Mouse (Mus musculus): ENCODE data around the gene Ppp1r7. TPM values are rescaled to one million over a fixed set of nuclear protein-coding genes. Genes with fewer than 3 reads are reported as not detected.
"Not testable (repeated sequence)": the region's sequence is repeated elsewhere in the genome, so short reads cannot be mapped to it uniquely, and the experiment has no call there.

Gene Ppp1r7
- 57.8 and 67.2 TPM in 2 replicates for polyA plus RNA-seq (2014; fragmentation: Nextera tagmentation; extraction: Ambion mirVana)

DNA sequence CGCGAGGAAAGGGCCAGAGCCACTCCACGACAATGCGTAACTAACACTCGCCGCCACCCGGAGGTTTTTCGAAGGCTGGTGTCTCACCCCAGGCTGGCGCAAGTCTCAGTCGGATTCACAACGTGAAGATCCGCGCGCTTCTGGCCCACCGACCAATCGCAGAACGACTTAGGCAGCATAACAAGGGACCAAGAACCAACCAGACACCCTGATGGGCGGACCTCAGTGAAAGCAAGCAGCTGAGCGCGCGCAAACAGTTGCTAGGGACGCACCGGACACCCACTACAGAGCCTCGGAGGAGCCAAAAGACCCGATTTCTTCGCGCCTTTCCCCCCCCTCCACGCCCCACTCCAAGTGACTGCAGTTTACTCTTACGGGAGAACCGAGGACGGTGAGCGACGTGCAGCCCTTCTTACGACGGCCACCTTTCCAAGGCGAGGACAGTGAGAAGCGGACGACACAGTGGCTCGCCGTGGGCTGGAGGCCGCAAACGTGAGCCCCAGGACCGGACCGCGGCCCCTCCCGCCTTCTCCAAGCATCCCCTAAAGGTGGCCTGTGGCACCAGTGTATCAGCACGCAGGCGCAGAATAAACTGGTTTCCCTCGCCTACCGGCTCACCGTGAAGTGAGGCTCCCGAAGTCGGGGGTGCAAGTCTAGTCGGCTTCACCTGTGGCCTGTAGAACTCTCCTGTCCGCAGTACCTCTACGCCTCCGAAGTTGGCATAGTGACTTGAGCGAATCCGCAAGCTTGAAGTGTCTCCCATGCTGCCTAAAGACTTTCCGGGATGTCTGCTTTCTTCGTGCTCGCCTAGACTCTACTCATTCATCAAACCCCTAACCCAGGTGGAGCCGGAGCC, at the start of gene Ppp1r7, which contains the start of gene Pask:
Ppp1r7 (plus strand) TSS at position 207 of the 856 bp plus-strand sequence.
Pask (minus strand) TSS at position 835 of the 856 bp plus-strand sequence.
- Histone ChIP-seq H3K9ac (ENCODE audit: low read length) (peak within 1 kb of the TSS; percentile 78), H3K4me1 (replicated peaks; ENCODE audit: control insufficient read depth, insufficient read depth, low read length) (peaks cover 10% of the 10 kb centered on the region), H3K36me3 (ENCODE audit: control insufficient read depth, insufficient read depth, low read length) (peaks cover 11% of the 10 kb centered on the region), H3K4me2 (ENCODE audit: low read length) (peak within 1 kb of the TSS; percentile 60), H3K9me3 (ENCODE audit: control insufficient read depth, low read length) (no peaks in the 10 kb centered on the region), H3K27ac (ENCODE audit: low read depth) (peak within 1 kb of the TSS; percentile 27; the same call in 1 of the 2 replicates), H3K27me3 (replicated peaks; ENCODE audit: control insufficient read depth, insufficient read depth, low read length) (no peaks in the 10 kb centered on the region), H3K4me3 (ENCODE audit: low read depth, low read length) (peak within 1 kb of the TSS; percentile 70)
- ATAC-seq (replicated peaks; ENCODE audit: low FRiP score, low TSS enrichment, low read depth) (peak; percentile 95), DNase-seq (ENCODE audit: low spot score) (peak; percentile 98)
- WGBS, result 1% methylated on average over 63 of the region's 63 CpGs

DNA sequence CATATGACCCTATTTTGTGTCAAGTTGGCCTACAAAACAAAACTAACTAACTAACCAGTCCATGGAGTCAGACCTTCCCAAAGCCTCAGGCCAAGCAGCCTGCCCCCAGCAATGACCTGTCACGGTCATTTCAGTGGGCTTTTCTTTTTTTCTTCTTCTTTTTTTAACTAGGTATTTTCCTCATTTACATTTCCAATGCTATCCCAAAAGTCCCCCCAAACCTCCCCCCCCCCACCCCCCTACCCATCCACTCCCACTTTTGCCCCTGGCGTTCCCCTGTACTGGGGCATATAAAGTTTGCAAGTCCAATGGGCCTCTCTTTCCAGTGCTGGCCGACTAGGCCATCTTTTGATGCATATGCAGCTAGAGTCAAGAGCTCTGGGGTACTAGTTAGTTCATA, 48.2 kb upstream of the Ppp1r7 start:
- not testable (repeated sequence) for H3K9ac ChIP-seq (ENCODE audit: low read length); H3K27me3 ChIP-seq (replicated peaks; ENCODE audit: control insufficient read depth, insufficient read depth, low read length); H3K4me2 ChIP-seq (ENCODE audit: low read length); H3K9me3 ChIP-seq (ENCODE audit: control insufficient read depth, low read length); H3K4me3 ChIP-seq (ENCODE audit: low read depth, low read length); H3K27ac ChIP-seq (ENCODE audit: low read depth); H3K4me1 ChIP-seq (replicated peaks; ENCODE audit: control insufficient read depth, insufficient read depth, low read length); ATAC-seq (replicated peaks; ENCODE audit: low FRiP score, low TSS enrichment, low read depth); DNase-seq (ENCODE audit: low spot score)
- peaks cover 35% of the 10 kb centered on the region for H3K36me3 ChIP-seq (ENCODE audit: control insufficient read depth, insufficient read depth, low read length)
- WGBS, result 86% methylated on average over 3 of the region's 3 CpGs

DNA sequence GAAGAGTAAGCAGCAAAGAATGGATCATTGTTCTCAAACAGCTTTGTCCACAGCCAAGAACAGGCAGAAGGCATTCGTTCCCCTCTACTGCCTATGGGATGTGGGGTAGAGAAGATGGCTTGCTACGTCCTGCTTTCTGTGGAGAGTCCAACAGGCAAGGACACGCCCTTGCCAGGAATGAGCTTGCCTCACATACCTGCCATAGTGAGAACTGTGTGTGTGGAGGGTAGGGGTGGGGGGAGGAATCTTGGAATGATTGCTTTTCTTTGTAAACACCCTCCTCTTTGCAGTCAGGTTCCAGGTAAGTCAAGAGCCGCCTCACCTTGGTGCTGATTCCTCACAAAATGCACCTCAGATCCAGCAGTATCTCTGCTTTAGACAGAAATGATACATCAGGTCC, 42.9 kb upstream of the Ppp1r7 start:
- Histone ChIP-seq H3K9me3 (ENCODE audit: control insufficient read depth, low read length) (no peaks in the 10 kb centered on the region), H3K27ac (ENCODE audit: low read depth) (no peak overlapping the region), H3K4me2 (ENCODE audit: low read length) (no peak overlapping the region), H3K36me3 (ENCODE audit: control insufficient read depth, insufficient read depth, low read length) (peaks cover 83% of the 10 kb centered on the region), H3K9ac (ENCODE audit: low read length) (no peak overlapping the region), H3K27me3 (replicated peaks; ENCODE audit: control insufficient read depth, insufficient read depth, low read length) (no peaks in the 10 kb centered on the region), H3K4me1 (replicated peaks; ENCODE audit: control insufficient read depth, insufficient read depth, low read length) (peaks cover 1% of the 10 kb centered on the region; the same call in 1 of the 2 replicates), H3K4me3 (ENCODE audit: low read depth, low read length) (no peak overlapping the region)
- DNase-seq (ENCODE audit: low spot score), result no peak
- WGBS, result 64% methylated on average over 4 of the region's 4 CpGs
- no peak for ATAC-seq (replicated peaks; ENCODE audit: low FRiP score, low TSS enrichment, low read depth)

DNA sequence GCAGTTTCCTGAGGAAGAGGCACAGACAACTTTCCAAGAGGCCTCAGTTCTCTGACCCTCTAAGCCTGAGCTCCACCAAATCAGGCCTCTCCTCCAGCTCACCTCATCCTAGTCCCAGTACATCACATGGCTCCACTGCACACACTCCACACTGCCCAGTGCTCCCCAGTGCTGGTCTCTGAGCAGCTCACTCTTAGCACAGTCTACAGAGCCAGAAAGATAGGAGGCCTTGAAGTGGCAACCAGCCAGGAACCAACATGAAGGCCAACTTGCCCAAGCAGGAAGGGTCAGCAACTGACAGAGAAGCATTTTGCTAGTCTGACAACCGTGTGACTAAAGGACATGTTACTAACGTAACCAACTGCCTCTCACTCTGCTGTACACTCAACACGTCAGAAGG, 42.1 kb upstream of the Ppp1r7 start:
- 88% methylated on average over 3 of the region's 3 CpGs for WGBS
- Histone ChIP-seq H3K9me3 (ENCODE audit: control insufficient read depth, low read length) (no peaks in the 10 kb centered on the region), H3K4me1 (replicated peaks; ENCODE audit: control insufficient read depth, insufficient read depth, low read length) (peaks cover 6% of the 10 kb centered on the region; the same call in 1 of the 2 replicates), H3K27me3 (replicated peaks; ENCODE audit: control insufficient read depth, insufficient read depth, low read length) (no peaks in the 10 kb centered on the region), H3K4me2 (ENCODE audit: low read length) (no peak overlapping the region), H3K9ac (ENCODE audit: low read length) (no peak overlapping the region), H3K36me3 (ENCODE audit: control insufficient read depth, insufficient read depth, low read length) (peaks cover 81% of the 10 kb centered on the region), H3K4me3 (ENCODE audit: low read depth, low read length) (no peak overlapping the region), H3K27ac (ENCODE audit: low read depth) (no peak overlapping the region)
- DNase-seq (ENCODE audit: low spot score) (no peak), ATAC-seq (replicated peaks; ENCODE audit: low FRiP score, low TSS enrichment, low read depth) (no peak)

DNA sequence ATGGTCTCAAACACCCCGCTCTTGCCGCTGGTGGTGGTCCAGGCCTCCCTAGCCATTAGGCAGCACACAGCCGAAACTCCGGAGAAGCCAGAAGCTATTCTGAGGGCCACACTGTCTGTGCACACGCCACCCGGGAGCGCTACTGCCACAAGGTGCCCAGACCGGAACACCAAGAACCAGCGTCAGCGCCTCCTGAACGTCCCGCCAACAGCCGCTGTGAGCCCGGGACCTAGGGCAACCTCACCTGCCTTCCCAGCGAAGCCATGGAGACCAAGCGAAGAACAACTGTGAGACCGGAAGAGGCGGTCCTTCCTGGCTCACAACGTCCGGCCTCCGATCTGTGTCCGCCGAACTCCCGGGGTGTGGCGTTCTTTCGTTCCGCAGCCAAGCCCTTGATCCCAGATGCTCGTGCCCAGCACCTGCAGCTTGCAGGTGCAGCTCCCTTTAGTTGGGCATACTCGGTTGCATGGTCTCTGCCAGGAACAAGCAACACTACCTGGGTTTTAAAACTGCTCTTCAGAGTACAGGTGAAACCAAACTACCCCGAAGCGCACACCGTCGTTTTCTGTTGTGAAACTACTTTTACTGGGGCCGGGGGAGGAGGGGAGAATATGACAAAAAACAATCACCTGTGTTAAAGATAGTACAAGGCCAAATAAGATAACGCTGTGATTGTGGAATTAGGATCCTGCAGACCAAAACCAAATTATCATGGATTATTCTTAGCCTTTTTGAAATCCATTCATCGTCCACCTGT, 36.9 kb upstream of the Ppp1r7 start, which contains the start of gene Mterf4:
Mterf4 (minus strand) TSS at position 335 of the 757 bp plus-strand sequence.
- H3K27ac ChIP-seq (ENCODE audit: low read depth), result peak within 1 kb of the TSS; percentile 48; the same call in 1 of the 2 replicates
- peaks cover 50% of the 10 kb centered on the region for H3K36me3 ChIP-seq (ENCODE audit: control insufficient read depth, insufficient read depth, low read length)
- H3K4me1 ChIP-seq (replicated peaks; ENCODE audit: control insufficient read depth, insufficient read depth, low read length), result peaks cover 10% of the 10 kb centered on the region; the same call in 1 of the 2 replicates
- WGBS, result 7% methylated on average over 36 of the region's 36 CpGs
- no peaks in the 10 kb centered on the region for H3K27me3 ChIP-seq (replicated peaks; ENCODE audit: control insufficient read depth, insufficient read depth, low read length)
- peak within 1 kb of the TSS; percentile 79 for H3K4me2 ChIP-seq (ENCODE audit: low read length)
- H3K9me3 ChIP-seq (ENCODE audit: control insufficient read depth, low read length), result no peaks in the 10 kb centered on the region
- peak within 1 kb of the TSS; percentile 76 for H3K4me3 ChIP-seq (ENCODE audit: low read depth, low read length)
- DNase-seq (ENCODE audit: low spot score) (peak; percentile 92), ATAC-seq (replicated peaks; ENCODE audit: low FRiP score, low TSS enrichment, low read depth) (peak; percentile 90)
- H3K9ac ChIP-seq (ENCODE audit: low read length), result peak within 1 kb of the TSS; percentile 64

DNA sequence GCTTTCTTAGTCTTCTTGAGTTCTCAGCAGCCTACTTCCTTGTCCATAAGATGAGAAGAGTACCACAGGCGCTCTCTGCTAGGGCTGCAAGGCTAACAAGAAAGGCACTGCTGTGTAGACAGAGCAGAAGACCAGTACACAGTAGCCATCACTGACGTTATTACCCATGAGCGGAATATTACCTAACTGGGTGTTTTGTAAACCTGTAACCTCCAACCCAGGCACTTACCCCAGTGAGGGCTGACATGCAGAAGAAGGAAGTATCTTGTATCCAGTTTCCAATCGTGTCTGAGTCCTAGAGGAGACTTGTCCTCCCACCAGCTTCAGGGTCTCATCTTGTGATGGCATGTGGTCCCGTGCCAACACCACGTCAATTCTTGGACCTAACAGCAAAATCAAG, 18.7 kb upstream of the Ppp1r7 start:
- no peaks in the 10 kb centered on the region for H3K9me3 ChIP-seq (ENCODE audit: control insufficient read depth, low read length)
- H3K9ac ChIP-seq (ENCODE audit: low read length), result no peak overlapping the region
- H3K27me3 ChIP-seq (replicated peaks; ENCODE audit: control insufficient read depth, insufficient read depth, low read length), result no peaks in the 10 kb centered on the region
- H3K4me1 ChIP-seq (replicated peaks; ENCODE audit: control insufficient read depth, insufficient read depth, low read length), result no peaks in the 10 kb centered on the region
- no peak overlapping the region for H3K4me2 ChIP-seq (ENCODE audit: low read length)
- no peak for DNase-seq (ENCODE audit: low spot score)
- H3K36me3 ChIP-seq (ENCODE audit: control insufficient read depth, insufficient read depth, low read length), result peaks cover 83% of the 10 kb centered on the region
- no peak overlapping the region for H3K4me3 ChIP-seq (ENCODE audit: low read depth, low read length)
- 92% methylated on average over 6 of the region's 6 CpGs for WGBS
- H3K27ac ChIP-seq (ENCODE audit: low read depth), result no peak overlapping the region
- ATAC-seq (replicated peaks; ENCODE audit: low FRiP score, low TSS enrichment, low read depth), result no peak

DNA sequence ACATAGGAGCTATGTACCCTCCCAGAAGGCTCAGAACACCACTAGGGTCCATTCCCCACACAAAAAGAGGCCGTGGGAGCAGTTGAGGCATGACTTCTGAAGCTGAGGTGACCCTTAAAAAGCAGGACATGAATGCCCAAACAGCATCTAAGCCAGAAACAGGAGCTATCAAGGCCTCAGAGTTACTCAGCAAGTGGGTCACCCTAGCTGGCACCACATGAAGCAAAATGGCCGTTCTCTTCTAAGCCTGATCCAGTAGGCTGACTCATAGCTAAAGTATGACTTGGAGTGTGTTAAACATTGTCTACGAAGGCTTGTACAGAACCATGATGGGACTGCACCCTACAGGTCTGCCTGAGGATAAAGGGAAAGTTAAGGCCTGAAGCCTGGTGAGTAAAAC, 16.2 kb upstream of the Ppp1r7 start:
- Histone ChIP-seq H3K9ac (ENCODE audit: low read length) (no peak overlapping the region), H3K27ac (ENCODE audit: low read depth) (no peak overlapping the region), H3K4me1 (replicated peaks; ENCODE audit: control insufficient read depth, insufficient read depth, low read length) (no peaks in the 10 kb centered on the region), H3K27me3 (replicated peaks; ENCODE audit: control insufficient read depth, insufficient read depth, low read length) (no peaks in the 10 kb centered on the region), H3K4me3 (ENCODE audit: low read depth, low read length) (no peak overlapping the region), H3K9me3 (ENCODE audit: control insufficient read depth, low read length) (no peaks in the 10 kb centered on the region), H3K36me3 (ENCODE audit: control insufficient read depth, insufficient read depth, low read length) (peaks cover 82% of the 10 kb centered on the region), H3K4me2 (ENCODE audit: low read length) (no peak overlapping the region)
- no peak for DNase-seq (ENCODE audit: low spot score)
- WGBS, result 87% methylated on average over 3 of the region's 3 CpGs
- ATAC-seq (replicated peaks; ENCODE audit: low FRiP score, low TSS enrichment, low read depth), result no peak

DNA sequence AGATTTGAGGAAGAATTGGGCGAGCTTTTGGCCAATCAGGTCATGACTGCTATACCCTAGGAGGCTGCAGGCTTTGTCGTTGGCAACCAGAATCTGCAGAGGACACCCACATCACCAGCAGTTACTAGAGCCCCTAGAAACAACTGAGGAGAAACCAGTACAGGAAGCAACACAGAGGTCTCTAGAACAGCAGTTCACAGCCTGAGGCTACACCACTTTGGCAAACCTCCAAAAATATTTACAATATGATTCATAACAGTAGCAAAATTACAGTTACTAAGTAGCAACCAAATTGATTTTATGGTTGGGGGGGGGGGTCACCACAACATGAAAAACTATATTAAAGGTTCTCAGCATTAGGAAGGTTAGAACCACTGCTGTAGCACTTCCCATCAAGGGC, 8.0 kb upstream of the Ppp1r7 start:
- Histone ChIP-seq H3K4me3 (ENCODE audit: low read depth, low read length) (no peak overlapping the region), H3K9ac (ENCODE audit: low read length) (no peak overlapping the region), H3K27ac (ENCODE audit: low read depth) (no peak overlapping the region), H3K36me3 (ENCODE audit: control insufficient read depth, insufficient read depth, low read length) (peaks cover 53% of the 10 kb centered on the region), H3K4me2 (ENCODE audit: low read length) (no peak overlapping the region), H3K9me3 (ENCODE audit: control insufficient read depth, low read length) (no peaks in the 10 kb centered on the region), H3K4me1 (replicated peaks; ENCODE audit: control insufficient read depth, insufficient read depth, low read length) (no peaks in the 10 kb centered on the region), H3K27me3 (replicated peaks; ENCODE audit: control insufficient read depth, insufficient read depth, low read length) (no peaks in the 10 kb centered on the region)
- 74% methylated on average over 2 of the region's 2 CpGs for WGBS
- DNase-seq (ENCODE audit: low spot score) (no peak), ATAC-seq (replicated peaks; ENCODE audit: low FRiP score, low TSS enrichment, low read depth) (no peak)
